Mouse (Mus musculus) liver, adult 2 months (tissue): ENCODE data around the gene Susd6.

Experiments
- CTCF ChIP-seq: fragments of 200-500 bp; IDR thresholded peaks from 2 replicates; pipeline ENCODE4 v1.5.1; 2011; ENCODE audit warnings: low read depth, low read length, control low read depth
- POLR2A ChIP-seq: fragments of 200-500 bp; IDR thresholded peaks from 2 replicates; pipeline ENCODE4 v1.6.1; 2011; ENCODE audit warnings: low read length, control low read depth; ENCODE audit not compliant: insufficient read depth; ENCODE audit errors: extremely low read depth

DNA sequence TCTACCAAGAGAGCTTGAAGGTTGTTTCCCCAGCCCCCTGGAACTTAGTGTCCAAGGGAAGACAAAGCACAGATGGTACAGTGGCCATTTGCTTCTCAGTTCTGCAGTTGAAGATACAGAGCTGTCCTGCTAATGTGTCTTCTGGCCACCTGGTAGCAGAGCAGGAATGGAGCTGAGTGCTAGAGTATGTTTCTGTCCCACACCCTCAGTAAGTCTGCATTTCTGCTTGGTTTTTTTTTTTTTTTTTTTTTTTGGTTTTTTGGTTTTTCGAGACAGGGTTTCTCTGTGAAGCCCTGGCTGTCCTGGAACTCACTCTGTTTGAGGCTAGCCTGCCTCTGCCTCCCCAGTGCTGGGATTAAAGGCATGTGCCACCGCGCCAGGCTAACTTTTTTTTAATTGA is 93.0 kb downstream of the Susd6 start:
- TF ChIP-seq CTCF (no peak), POLR2A (no peak)
